Mouse (Mus musculus) C2C12 (cell line): ENCODE measurements around the gene Lrrn4cl.

Experiments used
- CEBPB ChIP-seq: IDR thresholded peaks from one replicate; pipeline ENCODE4 v1.6.1; 2011; ENCODE audit warnings: low read depth, mild to moderate bottlenecking, control low read depth, moderate library complexity
- CTCF ChIP-seq: IDR thresholded peaks from one replicate; pipeline ENCODE4 v1.5.1; 2011; ENCODE audit not compliant: control insufficient read depth, insufficient read depth, insufficient read length
- FOSL1 ChIP-seq: IDR thresholded peaks from one replicate; pipeline ENCODE4 v1.8.0; 2011; ENCODE audit warnings: mild to moderate bottlenecking, low read length; ENCODE audit not compliant: poor library complexity, insufficient read depth, severe bottlenecking
- MAX ChIP-seq: IDR thresholded peaks from one replicate; pipeline ENCODE4 v1.6.1; 2011; ENCODE audit warnings: mild to moderate bottlenecking, control low read depth
- MYOD1 ChIP-seq: IDR thresholded peaks from one replicate; pipeline ENCODE4 v1.6.1; 2011; ENCODE audit warnings: low read depth; ENCODE audit not compliant: control insufficient read depth, insufficient read length
- MYOG ChIP-seq: IDR thresholded peaks from one replicate; pipeline ENCODE4 v1.6.1; 2011; ENCODE audit not compliant: control insufficient read depth, insufficient read length; ENCODE audit errors: extremely low read depth
- USF1 ChIP-seq: IDR thresholded peaks from one replicate; pipeline ENCODE4 v1.6.1; 2011; ENCODE audit warnings: low read depth, mild to moderate bottlenecking, control low read depth, moderate library complexity

DNA sequence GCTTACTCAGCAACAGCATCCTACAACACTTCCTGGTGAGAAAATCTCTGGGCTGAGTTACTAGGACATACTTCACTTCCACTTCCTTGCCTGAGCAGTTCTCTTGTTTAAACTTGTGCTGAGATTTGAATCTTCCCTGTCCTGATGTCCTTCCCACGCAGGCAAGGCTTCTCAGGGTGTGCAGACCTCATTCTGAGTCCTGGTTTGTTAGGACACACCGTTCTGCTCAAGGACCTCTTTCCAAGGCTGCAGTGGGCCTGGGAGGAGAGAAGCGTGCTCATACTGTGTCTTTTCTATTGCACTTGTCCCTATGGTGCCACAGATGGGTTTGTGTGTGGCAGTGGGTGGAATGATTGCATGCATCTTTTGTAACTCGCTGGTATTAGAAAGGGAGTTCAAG, 17.6 kb upstream of the Lrrn4cl start:
- no peak for TF ChIP-seq CTCF
- TF ChIP-seq CEBPB, result no peak
- no peak for TF ChIP-seq MAX
- TF ChIP-seq USF1, result no peak
- TF ChIP-seq MYOD1, result no peak
- TF ChIP-seq FOSL1, result no peak
- no peak for TF ChIP-seq MYOG
